Mouse (Mus musculus) thymus, adult 2 months (tissue): ENCODE measurements around the gene Olfr1295.

Experiments used
- CTCF ChIP-seq: fragments of 200-500 bp; IDR thresholded peaks from 2 replicates; pipeline ENCODE4 v1.5.1; 2012; ENCODE audit warnings: mild to moderate bottlenecking, control low read depth, low read length, moderate library complexity, borderline replicate concordance; ENCODE audit not compliant: control insufficient read depth, poor library complexity, insufficient read depth; ENCODE audit errors: extremely low read depth
- POLR2A ChIP-seq: fragments of 200-500 bp; IDR thresholded peaks from 2 replicates; pipeline ENCODE4 v1.6.1; 2012; ENCODE audit warnings: mild to moderate bottlenecking, low read length, control low read depth, moderate library complexity; ENCODE audit not compliant: control insufficient read depth, poor library complexity, insufficient read depth; ENCODE audit errors: extremely low read depth

GRCm38 (mm10) chr2:111540191-111540590 is 29.3 kb downstream of the Olfr1295 start, which contains the start of gene Olfr1294:
- TF ChIP-seq CTCF (no peak), POLR2A (no peak)
